Mouse (Mus musculus): Measurements from ENCODE around the gene Agr2. TPM values are rescaled to one million over a fixed set of nuclear protein-coding genes. Genes with fewer than 3 reads are reported as not detected.
A peak's percentile ranks its signal among the peaks of the same experiment; 100 is the strongest.

The Agr2 gene
- polyA plus RNA-seq, 1 experiment from 2014 or later: 0.53 TPM

DNA sequence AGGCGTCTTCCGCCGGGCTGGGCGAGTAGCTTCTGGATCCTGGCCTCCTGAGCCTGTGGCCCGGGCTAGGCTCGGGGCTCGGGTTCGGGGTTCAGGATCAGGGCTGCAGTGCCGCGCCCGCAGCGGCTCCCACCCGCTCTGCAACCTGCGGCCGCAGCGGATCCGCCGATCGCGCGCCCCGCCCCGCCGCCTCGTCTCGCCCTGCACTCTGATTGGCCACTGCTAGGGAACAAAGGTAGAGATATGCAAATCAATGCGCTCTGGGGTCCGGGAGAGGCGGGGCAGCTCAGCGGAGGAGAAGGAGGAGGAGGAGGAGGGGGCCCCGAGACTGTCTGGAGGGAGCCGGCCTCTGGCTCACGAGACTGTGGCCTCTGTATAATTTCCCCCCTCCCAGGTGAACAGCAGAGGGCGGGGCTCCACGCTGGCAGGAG, 49.7 kb downstream of the Agr2 start, which contains the start of gene Tspan13:
Gene Tspan13 (minus strand): TSS at position 153 of the 431 bp plus-strand sequence.
- peak within 1 kb of the TSS; percentile 99 for H3K9ac ChIP-seq
- no peaks in the 10 kb centered on the region for H3K36me3 ChIP-seq
- peak within 1 kb of the TSS; percentile 69 for H3K4me2 ChIP-seq
- H3K27me3 ChIP-seq: no peaks in the 10 kb centered on the region
- under 1% methylated on average over 34 of the region's 35 CpGs for WGBS
- H3K4me3 ChIP-seq: peak within 1 kb of the TSS; percentile 87
- peak; percentile 98 for ATAC-seq (ENCODE audit: low FRiP score, low read depth)
- peak within 1 kb of the TSS; percentile 96 for H3K27ac ChIP-seq (replicated peaks)
- no peaks in the 10 kb centered on the region for H3K9me3 ChIP-seq
- H3K4me1 ChIP-seq (replicated peaks): peaks cover 12% of the 10 kb centered on the region

DNA sequence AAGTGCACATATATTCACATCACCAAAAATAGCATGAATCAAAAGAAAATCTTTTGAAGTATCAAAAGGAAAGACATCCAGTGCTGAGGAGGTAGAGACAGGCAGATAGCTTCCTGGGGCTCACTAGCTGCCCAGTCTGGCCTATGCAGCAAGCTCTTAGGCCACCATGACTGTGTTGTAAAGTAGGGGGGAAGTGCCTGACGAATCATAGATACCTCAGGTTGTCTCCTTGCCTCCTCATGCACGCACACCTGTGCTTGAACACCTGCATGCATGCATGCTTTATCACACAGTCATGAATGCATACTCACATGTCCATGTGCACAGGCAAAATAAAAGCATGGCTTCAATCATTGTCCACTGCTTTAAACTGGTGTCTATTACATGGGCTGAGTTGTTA, 52.0 kb downstream of the Agr2 start:
- Histone ChIP-seq H3K4me1 (replicated peaks) (peaks cover 5% of the 10 kb centered on the region), H3K4me2 (no peak overlapping the region), H3K9me3 (no peaks in the 10 kb centered on the region), H3K36me3 (no peaks in the 10 kb centered on the region), H3K4me3 (no peak overlapping the region), H3K27me3 (no peaks in the 10 kb centered on the region), H3K9ac (no peak overlapping the region), H3K27ac (replicated peaks) (no peak overlapping the region)
- 85% methylated on average over 2 of the region's 2 CpGs for WGBS
- no peak for ATAC-seq (ENCODE audit: low FRiP score, low read depth)

DNA sequence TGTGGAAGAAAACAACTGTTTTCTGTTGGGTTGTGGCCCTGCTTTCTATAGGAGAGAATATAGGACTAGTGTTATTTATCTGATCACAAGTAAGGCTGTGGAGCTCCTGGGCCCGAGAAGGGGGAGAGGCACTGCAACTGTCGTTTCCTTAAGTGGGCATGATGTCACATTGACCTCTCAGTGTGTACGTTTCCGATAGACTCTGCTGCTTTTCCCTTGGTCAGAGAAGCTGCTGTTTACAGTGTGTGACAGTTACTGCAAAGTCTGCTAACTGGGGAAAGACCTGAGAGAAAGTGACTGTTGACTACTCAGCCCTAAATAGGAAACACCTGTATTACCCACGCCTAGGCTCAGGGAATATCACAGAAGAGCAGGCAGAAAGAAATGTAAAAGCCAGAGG, 53.5 kb downstream of the Agr2 start:
- Histone ChIP-seq H3K4me3 (no peak overlapping the region), H3K4me1 (replicated peaks) (no peaks in the 10 kb centered on the region), H3K27ac (replicated peaks) (no peak overlapping the region), H3K4me2 (no peak overlapping the region), H3K27me3 (no peaks in the 10 kb centered on the region), H3K36me3 (no peaks in the 10 kb centered on the region), H3K9ac (no peak overlapping the region), H3K9me3 (no peaks in the 10 kb centered on the region)
- ATAC-seq (ENCODE audit: low FRiP score, low read depth): no peak
- 60% methylated on average over 5 of the region's 5 CpGs for WGBS

DNA sequence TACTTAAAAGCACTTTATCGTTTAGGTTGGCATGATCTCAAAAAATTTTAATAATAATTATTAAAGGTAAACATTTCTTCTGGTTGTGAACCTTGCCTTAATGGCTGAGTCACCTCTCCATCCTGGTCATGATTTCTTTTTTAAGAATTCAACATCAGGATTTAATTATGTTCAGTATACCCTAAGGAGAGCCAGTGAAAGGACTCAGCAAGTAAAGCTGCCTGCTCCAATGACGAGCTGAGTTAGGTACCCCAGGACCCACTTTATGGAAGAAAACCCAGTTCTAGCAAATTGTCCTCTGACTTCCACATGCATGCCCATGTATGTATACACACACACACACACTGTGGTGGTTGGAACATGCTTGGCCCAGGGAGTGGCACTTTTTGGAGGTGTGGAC, 54.9 kb downstream of the Agr2 start:
- ATAC-seq (ENCODE audit: low FRiP score, low read depth): no peak
- no peak overlapping the region for H3K4me3 ChIP-seq
- no peaks in the 10 kb centered on the region for H3K9me3 ChIP-seq
- no peaks in the 10 kb centered on the region for H3K27me3 ChIP-seq
- no peak overlapping the region for H3K27ac ChIP-seq (replicated peaks)
- no peaks in the 10 kb centered on the region for H3K4me1 ChIP-seq (replicated peaks)
- H3K4me2 ChIP-seq: no peak overlapping the region
- no peak overlapping the region for H3K9ac ChIP-seq
- H3K36me3 ChIP-seq: no peaks in the 10 kb centered on the region
- 78% methylated on average over 2 of the region's 2 CpGs for WGBS

GRCm38 (mm10) chr12:36050276-36050675, 57.6 kb downstream of the Agr2 start:
- H3K4me2 ChIP-seq: no peak overlapping the region
- WGBS: 85% methylated on average over 1 of the region's 1 CpGs
- H3K27ac ChIP-seq (replicated peaks): no peak overlapping the region
- ATAC-seq (ENCODE audit: low FRiP score, low read depth): no peak
- no peak overlapping the region for H3K9ac ChIP-seq
- H3K36me3 ChIP-seq: no peaks in the 10 kb centered on the region
- no peaks in the 10 kb centered on the region for H3K4me1 ChIP-seq (replicated peaks)
- H3K4me3 ChIP-seq: no peak overlapping the region
- H3K9me3 ChIP-seq: no peaks in the 10 kb centered on the region
- H3K27me3 ChIP-seq: no peaks in the 10 kb centered on the region

Other genes with a start within 250 kb of the Agr2 start
- 0.45 TPM in 1 of 2 replicates, not detected in the other for gene Agr3, start 67.3 kb upstream of the Agr2 start, polyA plus RNA-seq (2015; fragmentation: Nextera tagmentation; extraction: Ambion mirVana)
- 406 and 422 TPM in 2 replicates for gene Tspan13, start 49.6 kb downstream of the Agr2 start, polyA plus RNA-seq (2015; fragmentation: Nextera tagmentation; extraction: Ambion mirVana)
- gene Ankmy2, start 164.2 kb downstream of the Agr2 start, polyA plus RNA-seq (2015; fragmentation: Nextera tagmentation; extraction: Ambion mirVana): 67.7 and 75.4 TPM in 2 replicates
- gene Bzw2, start 165.2 kb downstream of the Agr2 start, polyA plus RNA-seq (2015; fragmentation: Nextera tagmentation; extraction: Ambion mirVana): 343 and 347 TPM in 2 replicates